In genomic region chr2:105398636-105399084, GRCm38 (mm10) we compare ENCODE assay signal across 8 mouse cellular contexts. TPM values are rescaled to one million over a fixed set of nuclear protein-coding genes. Genes with fewer than 3 reads are reported as not detected.
DNase-seq lines count a peak whose midpoint lies in the region; ATAC-seq and TF ChIP-seq lines count a peak whose summit lies in the region.

No protein-coding gene starts in this region.

- peak overlapping the region; percentile 59 for H3K4me2 ChIP-seq in kidney, embryonic 14.5 days (replicated peaks; ENCODE audit: low read depth, low read length)

- peak; percentile 48 for ATAC-seq in kidney, embryonic 14.5 days (ENCODE audit: low FRiP score, low TSS enrichment)

- TF ChIP-seq POLR2A in testis, adult 2 months (IDR thresholded peaks at IDR 0.05; ENCODE audit: control insufficient read depth, low read depth, low read length): no peak
- no peak for TF ChIP-seq POLR2A in spleen, adult 2 months (IDR thresholded peaks at IDR 0.05; ENCODE audit: low read depth, low read length)

- no peak overlapping the region for H3K27ac ChIP-seq in testis, adult 2 months (ENCODE audit: control insufficient read depth, insufficient read depth, low read depth, low read length)
- peak overlapping the region; percentile 57 for H3K27ac ChIP-seq in brown adipose tissue, adult 24 weeks (replicated peaks; ENCODE audit: low read depth, low read length)
- H3K27ac ChIP-seq in kidney, embryonic 14.5 days (ENCODE audit: low read depth, low read length): peak overlapping the region; percentile 96
- peak overlapping the region; percentile 70 for H3K27ac ChIP-seq in spleen, adult 2 months (ENCODE audit: insufficient read depth, low read length)

- no peaks in the 10 kb centered on the region for H3K36me3 ChIP-seq in testis, adult 2 months (ENCODE audit: control insufficient read depth, insufficient read depth, low read length)
- H3K36me3 ChIP-seq in kidney, embryonic 14.5 days (ENCODE audit: control insufficient read depth, insufficient read depth, low read length): peaks cover 14% of the 10 kb centered on the region
- peaks cover 1% of the 10 kb centered on the region for H3K36me3 ChIP-seq in spleen, adult 2 months (ENCODE audit: control insufficient read depth, insufficient read depth, low read length)

- DNase-seq in testis, postnatal 10 days (ENCODE audit: low spot score): no peak
- DNase-seq in heart, adult 9 months (ENCODE audit: low spot score in 2 of 2): peak; percentile 49 to 70
- peak; percentile 54 for DNase-seq in lung, postnatal 14 days
- DNase-seq in spleen, adult 2 months (ENCODE audit: low read depth in 1 of 2, low spot score in 2 of 2): peak in 1 of 2 experiments; percentile 45
- no peak for DNase-seq in layer of hippocampus, postnatal 36 days

- under 1% methylated on average over 31 of the region's 31 CpGs for WGBS in kidney, embryonic 14.5 days
- 1% methylated on average over 31 of the region's 31 CpGs for WGBS in spleen, adult 2 months

- H3K27me3 ChIP-seq in testis, adult 2 months (ENCODE audit: control insufficient read depth, insufficient read depth, low read length): no peaks in the 10 kb centered on the region
- no peaks in the 10 kb centered on the region for H3K27me3 ChIP-seq in kidney, embryonic 14.5 days (ENCODE audit: control insufficient read depth, insufficient read depth, low read length)
- no peaks in the 10 kb centered on the region for H3K27me3 ChIP-seq in spleen, adult 2 months (ENCODE audit: control insufficient read depth, insufficient read depth, low read length)

- H3K9me3 ChIP-seq in kidney, embryonic 14.5 days (ENCODE audit: control insufficient read depth, low read length): no peaks in the 10 kb centered on the region

- H3K4me3 ChIP-seq in testis, adult 2 months (ENCODE audit: control insufficient read depth, low read depth, low read length): peak overlapping the region; percentile 71
- peak overlapping the region; percentile 79 for H3K4me3 ChIP-seq in brown adipose tissue, adult 24 weeks (ENCODE audit: insufficient read depth, low read depth, low read length)
- peak overlapping the region; percentile 85 for H3K4me3 ChIP-seq in kidney, embryonic 14.5 days (ENCODE audit: low read length)
- peak overlapping the region; percentile 68 for H3K4me3 ChIP-seq in spleen, adult 2 months (ENCODE audit: extremely low read depth, insufficient read depth, insufficient read length)

- TF ChIP-seq CTCF in testis, adult 2 months (IDR thresholded peaks at IDR 0.05; ENCODE audit: control insufficient read depth, insufficient read depth, insufficient replicate concordance, low read depth, low read length): no peak
- no peak for TF ChIP-seq CTCF in spleen, adult 2 months (IDR thresholded peaks at IDR 0.05; ENCODE audit: extremely low read depth, insufficient read depth, insufficient read length, insufficient replicate concordance)

- H3K9ac ChIP-seq in kidney, embryonic 14.5 days (ENCODE audit: low read depth, low read length): peak overlapping the region; percentile 96

- H3K4me1 ChIP-seq in testis, adult 2 months (ENCODE audit: control insufficient read depth, insufficient read depth, low read length): peaks cover 8% of the 10 kb centered on the region
- peaks cover 10% of the 10 kb centered on the region; the same call in 1 of the 2 replicates for H3K4me1 ChIP-seq in brown adipose tissue, adult 24 weeks (ENCODE audit: control insufficient read depth, insufficient read depth, insufficient read length, low read length)
- peaks cover 21% of the 10 kb centered on the region for H3K4me1 ChIP-seq in kidney, embryonic 14.5 days (ENCODE audit: control insufficient read depth, insufficient read depth, low read length)
- no peaks in the 10 kb centered on the region; the same call in 1 of the 2 replicates for H3K4me1 ChIP-seq in spleen, adult 2 months (ENCODE audit: control insufficient read depth, insufficient read depth, insufficient read length)

RNA-seq across cellular contexts. Expression of gene Rcn1, which starts 0.5 kb away (rescaled TPM):
- polyA plus RNA-seq in testis, adult 2 months (2012; rRNA removed): 2.0 and 3.9 TPM in 2 replicates
- 5.2 and 8.0 TPM in 2 replicates for polyA plus RNA-seq in brown adipose tissue, adult 24 weeks (2012; ENCODE audit: insufficient read depth, insufficient read length, missing spikeins)
- 110 and 114 TPM in 2 replicates for polyA plus RNA-seq in kidney, embryonic 14.5 days (2014; fragmentation: Nextera tagmentation; extraction: Ambion mirVana)
- polyA plus RNA-seq in spleen, adult 2 months (2012; rRNA removed): 5.1 and 7.3 TPM in 2 replicates
- total RNA-seq in layer of hippocampus, postnatal 36 days (2021): 10 to 100 TPM; 15.4 to 17.1 TPM

Comparison
In these comparisons a context has a peak if more than half of its experiments do, and no peak if none do; other contexts are left out.
1. DNase-seq: peak in heart, adult 9 months (2 of 2) and lung, postnatal 14 days (single experiment); none in testis, postnatal 10 days (single experiment) and layer of hippocampus, postnatal 36 days (0 of 2).
2. RNA of gene Rcn1, which starts 0.5 kb away (polyA plus RNA-seq): 110 to 114 TPM in kidney, embryonic 14.5 days; 5.2 to 8.0 TPM in brown adipose tissue, adult 24 weeks, 5.1 to 7.3 TPM in spleen, adult 2 months and 2.0 to 3.9 TPM in testis, adult 2 months; every median in the first group is over 10 times any median in the second.
3. Peak in every context shown above with its lines, with median percentiles within 50 percentile points of each other: H3K4me3 ChIP-seq.